Mouse (Mus musculus): Measurements from ENCODE around the gene Arx. TPM values are rescaled to one million over a fixed set of nuclear protein-coding genes. Genes with fewer than 3 reads are reported as not detected.

The Arx gene
- not detected for polyA plus RNA-seq (2017; shearing (Covaris generic))

GRCm38 (mm10) chrX:93286291-93286893, at the start of gene Arx:
Gene Arx (plus strand): TSS chrX:93286445.

Data from CD4-positive, CD25-positive, alpha-beta regulatory T cell (primary cell).